ENCODE assay signal across 10 mouse cellular contexts in genomic region chr7:39455806-39456205, GRCm38 (mm10). TPM values are rescaled to one million over a fixed set of nuclear protein-coding genes. Genes with fewer than 3 reads are reported as not detected.
A peak's percentile ranks its signal among the peaks of the same experiment; 100 is the strongest.
DNase-seq lines count a peak whose midpoint lies in the region; ATAC-seq and TF ChIP-seq lines count a peak whose summit lies in the region.
"Had no signal": no experiment of that assay in that cellular context is flagged by ENCODE, and none has a peak within 500 bp of the region (broad histone marks: within the 10 kb centered on the region; RNA-seq: fewer than 3 reads in every experiment).

No protein-coding gene starts in this region.

- ATAC-seq in embryonic facial prominence, embryonic 14.5 days (ENCODE audit: low read depth) = peak; percentile 60; the same call in 1 of the 2 replicates
- ATAC-seq in limb, embryonic 13.5 days (ENCODE audit: low FRiP score, low read depth) = peak; percentile 40; the same call in 1 of the 2 replicates
- ATAC-seq in hindbrain, embryonic 16.5 days = no peak

- no peaks in the 10 kb centered on the region for H3K36me3 ChIP-seq in ES-E14 (ENCODE audit: control insufficient read depth, insufficient read depth, low read length, poor library complexity, severe bottlenecking)
- no peaks in the 10 kb centered on the region for H3K36me3 ChIP-seq in embryonic facial prominence, embryonic 14.5 days (ENCODE audit: control insufficient read depth, insufficient read depth, low read length)
- H3K36me3 ChIP-seq in limb, embryonic 13.5 days = peaks cover 8% of the 10 kb centered on the region; the same call in 1 of the 2 replicates
- H3K36me3 ChIP-seq in hindbrain, embryonic 16.5 days (ENCODE audit: control insufficient read depth, insufficient read depth, low read length) = peaks cover 2% of the 10 kb centered on the region; the same call in 1 of the 2 replicates
- H3K36me3 ChIP-seq: embryonic facial prominence, embryonic 12.5 days had no signal

- H3K27ac ChIP-seq in ES-E14 (ENCODE audit: insufficient read depth, low read depth, low read length, poor library complexity, severe bottlenecking) = no peak overlapping the region
- H3K27ac ChIP-seq in embryonic facial prominence, embryonic 14.5 days (replicated peaks; ENCODE audit: low read depth, low read length) = no peak overlapping the region
- no peak overlapping the region for H3K27ac ChIP-seq in limb, embryonic 13.5 days
- H3K27ac ChIP-seq in hindbrain, embryonic 16.5 days (ENCODE audit: low read depth, low read length) = no peak overlapping the region
- H3K27ac ChIP-seq: embryonic facial prominence, embryonic 12.5 days had no signal

- no peak overlapping the region for H3K9ac ChIP-seq in ES-E14 (ENCODE audit: insufficient read depth, low read depth, low read length, poor library complexity, severe bottlenecking)
- no peak overlapping the region for H3K9ac ChIP-seq in embryonic facial prominence, embryonic 14.5 days (ENCODE audit: low read depth, low read length)
- H3K9ac ChIP-seq in limb, embryonic 13.5 days = no peak overlapping the region
- H3K9ac ChIP-seq in hindbrain, embryonic 16.5 days (ENCODE audit: low read depth, low read length) = no peak overlapping the region
- H3K9ac ChIP-seq: embryonic facial prominence, embryonic 12.5 days had no signal

- in situ Hi-C loops in ES-E14 (cut with MboI; ENCODE audit: low sequenced_read_pairs in 2 of 2, unreplicated experiment in 2 of 2) = no loop called here

- no peaks in the 10 kb centered on the region for H3K9me3 ChIP-seq in ES-E14 (ENCODE audit: control insufficient read depth, insufficient read depth, low read depth, low read length)
- H3K9me3 ChIP-seq in embryonic facial prominence, embryonic 14.5 days (ENCODE audit: control insufficient read depth, low read length) = no peaks in the 10 kb centered on the region
- H3K9me3 ChIP-seq in limb, embryonic 13.5 days = no peaks in the 10 kb centered on the region
- no peaks in the 10 kb centered on the region for H3K9me3 ChIP-seq in hindbrain, embryonic 16.5 days (ENCODE audit: control insufficient read depth, low read length)
- H3K9me3 ChIP-seq: embryonic facial prominence, embryonic 12.5 days had no signal

- H3K4me2 ChIP-seq in embryonic facial prominence, embryonic 14.5 days (ENCODE audit: low read depth, low read length) = no peak overlapping the region
- no peak overlapping the region for H3K4me2 ChIP-seq in limb, embryonic 13.5 days (replicated peaks)
- no peak overlapping the region for H3K4me2 ChIP-seq in hindbrain, embryonic 16.5 days (ENCODE audit: low read length)
- H3K4me2 ChIP-seq: embryonic facial prominence, embryonic 12.5 days had no signal

- WGBS in embryonic facial prominence, embryonic 14.5 days = 17% methylated on average over 6 of the region's 6 CpGs
- 13% methylated on average over 6 of the region's 6 CpGs for WGBS in limb, embryonic 13.5 days
- WGBS in hindbrain, embryonic 16.5 days = 27% methylated on average over 6 of the region's 6 CpGs

- H3K4me3 ChIP-seq in ES-E14 (ENCODE audit: insufficient read depth in 1 of 2, low read depth in 1 of 2, low read length in 2 of 2, poor library complexity in 1 of 2, severe bottlenecking in 1 of 2) = no peak overlapping the region
- no peak overlapping the region for H3K4me3 ChIP-seq in embryonic facial prominence, embryonic 14.5 days (ENCODE audit: low read depth, low read length)
- no peak overlapping the region for H3K4me3 ChIP-seq in limb, embryonic 13.5 days
- H3K4me3 ChIP-seq in hindbrain, embryonic 16.5 days (ENCODE audit: low read length) = no peak overlapping the region
- H3K4me3 ChIP-seq: embryonic facial prominence, embryonic 12.5 days had no signal

- DNase-seq in 3T3-L1 (ENCODE audit: low read depth, low spot score) (peak; percentile 28), ES-E14 (ENCODE audit: low read depth, low spot score) (peak; percentile 91)
- peak; percentile 63 for DNase-seq in embryonic facial prominence, embryonic 14.5 days (ENCODE audit: low spot score)
- DNase-seq in retina, postnatal 1 day = peak; percentile 8
- no peak for DNase-seq in cerebellum, postnatal 36 days
- no peak for DNase-seq in layer of hippocampus, adult 9-10 months (ENCODE audit: low spot score)

- H3K27me3 ChIP-seq in embryonic facial prominence, embryonic 14.5 days (replicated peaks; ENCODE audit: control insufficient read depth, insufficient read depth, low read length) = no peaks in the 10 kb centered on the region
- no peaks in the 10 kb centered on the region for H3K27me3 ChIP-seq in limb, embryonic 13.5 days
- no peaks in the 10 kb centered on the region for H3K27me3 ChIP-seq in hindbrain, embryonic 16.5 days (replicated peaks; ENCODE audit: control insufficient read depth, insufficient read depth, low read length)
- H3K27me3 ChIP-seq: embryonic facial prominence, embryonic 12.5 days had no signal

- H3K4me1 ChIP-seq in ES-E14 (ENCODE audit: control insufficient read depth in 2 of 2, insufficient read depth in 2 of 2, low read length in 2 of 2, poor library complexity in 1 of 2) = no peaks in the 10 kb centered on the region
- no peaks in the 10 kb centered on the region for H3K4me1 ChIP-seq in embryonic facial prominence, embryonic 14.5 days (ENCODE audit: control insufficient read depth, insufficient read depth, low read length)
- H3K4me1 ChIP-seq in limb, embryonic 13.5 days = no peaks in the 10 kb centered on the region
- peaks cover 4% of the 10 kb centered on the region for H3K4me1 ChIP-seq in hindbrain, embryonic 16.5 days (ENCODE audit: control insufficient read depth, insufficient read depth, low read depth, low read length)
- H3K4me1 ChIP-seq: embryonic facial prominence, embryonic 12.5 days had no signal

TF ChIP-seq in ES-E14, 5 proteins besides CTCF, POLR2A, EP300 and RAD21:
- TF ChIP-seq MAFK (IDR thresholded peaks at IDR 0.05; ENCODE audit: insufficient read depth, low read depth, low read length) (no peak), HCFC1 (IDR thresholded peaks at IDR 0.05; ENCODE audit: borderline replicate concordance, insufficient read depth, low read length) (no peak), ZC3H11A (IDR thresholded peaks at IDR 0.05; ENCODE audit: borderline replicate concordance, low read depth, low read length) (no peak), ZNF384 (IDR thresholded peaks at IDR 0.05; ENCODE audit: low read depth, low read length) (no peak), CHD2 (IDR thresholded peaks at IDR 0.05; ENCODE audit: low read depth, low read length) (no peak)

RNA-seq across cellular contexts. Expression of gene Gm5114, which starts 42.8 kb away (rescaled TPM):
- 0.09 and 0.11 TPM in 2 replicates for total RNA-seq in ES-E14 (2012; rRNA removed)
- not detected in 2 replicates for polyA plus RNA-seq in embryonic facial prominence, embryonic 14.5 days (2014; fragmentation: Nextera tagmentation; extraction: Ambion mirVana)
- not detected in 2 replicates for polyA plus RNA-seq in limb, embryonic 13.5 days (2015; fragmentation: Nextera tagmentation; extraction: Ambion mirVana)
- polyA plus RNA-seq in hindbrain, embryonic 16.5 days (2015; fragmentation: Nextera tagmentation; extraction: Ambion mirVana) = not detected in 2 replicates
- polyA plus RNA-seq: embryonic facial prominence, embryonic 12.5 days; neural tube, embryonic 14.5 days had no signal

Comparison
In these comparisons a context has a peak if more than half of its experiments do, and no peak if none do; other contexts are left out.
1. DNase-seq: peak in 3T3-L1 (single experiment), ES-E14 (single experiment), embryonic facial prominence, embryonic 14.5 days (single experiment) and retina, postnatal 1 day (single experiment); none in cerebellum, postnatal 36 days (0 of 2) and layer of hippocampus, adult 9-10 months (single experiment).